Comparison of ENCODE assay signal across 8 mouse cellular contexts in genomic region chrX:81071746-81072640, GRCm38 (mm10). TPM values are rescaled to one million over a fixed set of nuclear protein-coding genes. Genes with fewer than 3 reads are reported as not detected.
DNase-seq lines count a peak whose midpoint lies in the region; ATAC-seq and TF ChIP-seq lines count a peak whose summit lies in the region.

No protein-coding gene starts in this region.

- no peak for TF ChIP-seq CTCF in kidney, postnatal 0 days (IDR thresholded peaks at IDR 0.05; ENCODE audit: low read depth)
- TF ChIP-seq CTCF in liver, postnatal 0 days (IDR thresholded peaks at IDR 0.05; ENCODE audit: low read depth), result no peak

- peak overlapping the region; percentile 66 for H3K4me2 ChIP-seq in kidney, postnatal 0 days (ENCODE audit: low read length)
- peak overlapping the region; percentile 64 for H3K4me2 ChIP-seq in heart, embryonic 14.5 days (ENCODE audit: low read length)
- no peak overlapping the region for H3K4me2 ChIP-seq in liver, postnatal 0 days (ENCODE audit: low read depth, low read length)

- H3K9ac ChIP-seq in kidney, postnatal 0 days (ENCODE audit: low read depth, low read length), result peak overlapping the region; percentile 27; the same call in 1 of the 2 replicates
- peak overlapping the region; percentile 76 for H3K9ac ChIP-seq in heart, embryonic 14.5 days (ENCODE audit: low read length)
- no peak overlapping the region for H3K9ac ChIP-seq in liver, postnatal 0 days (replicated peaks)

- H3K4me1 ChIP-seq in kidney, postnatal 0 days (replicated peaks; ENCODE audit: insufficient read depth, low read length), result no peaks in the 10 kb centered on the region
- no peaks in the 10 kb centered on the region for H3K4me1 ChIP-seq in brown adipose tissue, adult 24 weeks (ENCODE audit: control insufficient read depth, insufficient read depth, insufficient read length, low read length)
- H3K4me1 ChIP-seq in heart, embryonic 14.5 days (ENCODE audit: control insufficient read depth in 2 of 2, insufficient read depth in 2 of 2, low read length in 2 of 2), result no peaks in the 10 kb centered on the region; a peak in 1 of 4 replicates
- H3K4me1 ChIP-seq in liver, postnatal 0 days (ENCODE audit: insufficient read depth), result 0 out of 2 replicates have a peak, but pooled peaks cover 2% of the 10 kb centered on the region

- H3K27me3 ChIP-seq in kidney, postnatal 0 days (ENCODE audit: insufficient read depth, low read length), result no peaks in the 10 kb centered on the region
- no peaks in the 10 kb centered on the region for H3K27me3 ChIP-seq in heart, embryonic 14.5 days (ENCODE audit: control insufficient read depth, insufficient read depth, low read length)
- peaks cover 3% of the 10 kb centered on the region; the same call in 1 of the 2 replicates for H3K27me3 ChIP-seq in liver, postnatal 0 days (ENCODE audit: insufficient read depth, low read length)

- no peaks in the 10 kb centered on the region for H3K36me3 ChIP-seq in kidney, postnatal 0 days (ENCODE audit: insufficient read depth, low read length)
- no peaks in the 10 kb centered on the region for H3K36me3 ChIP-seq in heart, embryonic 14.5 days (ENCODE audit: control insufficient read depth, insufficient read depth, low read length)
- no peaks in the 10 kb centered on the region for H3K36me3 ChIP-seq in liver, postnatal 0 days (replicated peaks; ENCODE audit: insufficient read depth, low read length)

- DNase-seq in kidney, postnatal 0 days (ENCODE audit: low spot score), result peak; percentile 61
- no peak for DNase-seq in kidney, postnatal 36 days
- no peak for DNase-seq in liver, postnatal 0 days
- no peak for DNase-seq in urinary bladder, adult 18-20 months (ENCODE audit: low spot score in 2 of 2)
- DNase-seq in cerebellum, postnatal 36 days, result no peak
- no peak for DNase-seq in layer of hippocampus, adult 18-20 months (ENCODE audit: low spot score in 2 of 2)

- no peaks in the 10 kb centered on the region for H3K9me3 ChIP-seq in kidney, postnatal 0 days (replicated peaks; ENCODE audit: low read length)
- no peaks in the 10 kb centered on the region for H3K9me3 ChIP-seq in heart, embryonic 14.5 days (ENCODE audit: control insufficient read depth, low read length)
- H3K9me3 ChIP-seq in liver, postnatal 0 days (ENCODE audit: low read length), result no peaks in the 10 kb centered on the region

- ATAC-seq in kidney, postnatal 0 days (replicated peaks; ENCODE audit: low FRiP score, low read depth), result no peak
- ATAC-seq in heart, embryonic 14.5 days (ENCODE audit: insufficient number of reproducible peaks, insufficient read depth, low FRiP score, low read depth), result no peak
- no peak for ATAC-seq in liver, postnatal 0 days

- H3K27ac ChIP-seq in kidney, postnatal 0 days, result 0 out of 2 replicates have a peak overlapping the region, but pooled peaks have one; percentile 57
- peak overlapping the region; percentile 37; the same call in 1 of the 2 replicates for H3K27ac ChIP-seq in brown adipose tissue, adult 24 weeks (replicated peaks; ENCODE audit: low read depth, low read length)
- peak overlapping the region; percentile 67 to 90 for H3K27ac ChIP-seq in heart, embryonic 14.5 days (replicated peaks in 1 of 2; ENCODE audit: control insufficient read depth in 1 of 2, insufficient read depth in 1 of 2, low read depth in 2 of 2, low read length in 2 of 2)
- H3K27ac ChIP-seq in liver, postnatal 0 days (ENCODE audit: low read depth), result no peak overlapping the region

- no peak for TF ChIP-seq EP300 in liver, postnatal 0 days (IDR thresholded peaks at IDR 0.05; ENCODE audit: low read depth)

- WGBS in kidney, postnatal 0 days, result 19% methylated on average over 13 of the region's 14 CpGs
- WGBS in heart, embryonic 14.5 days, result 8% methylated on average over 14 of the region's 14 CpGs
- 8% methylated on average over 11 of the region's 14 CpGs for WGBS in liver, postnatal 0 days (ENCODE audit: insufficient replicate concordance)

- peak overlapping the region; percentile 58 for H3K4me3 ChIP-seq in kidney, postnatal 0 days (replicated peaks; ENCODE audit: low read depth, low read length)
- H3K4me3 ChIP-seq in brown adipose tissue, adult 24 weeks (ENCODE audit: insufficient read depth, low read depth, low read length), result peak overlapping the region; percentile 56
- peak overlapping the region; percentile 58 to 72 for H3K4me3 ChIP-seq in heart, embryonic 14.5 days (ENCODE audit: control insufficient read depth in 1 of 2, insufficient read depth in 1 of 2, low read depth in 1 of 2, low read length in 2 of 2)
- H3K4me3 ChIP-seq in liver, postnatal 0 days (ENCODE audit: low read depth, low read length), result peak overlapping the region; percentile 42; the same call in 1 of the 2 replicates

RNA-seq across cellular contexts. Expression of gene Tmem47, which starts 1.5 kb away (rescaled TPM):
- polyA plus RNA-seq in kidney, postnatal 0 days (2015; fragmentation: Nextera tagmentation; extraction: Ambion mirVana), result 12.1 and 12.8 TPM in 2 replicates
- 2.3 and 2.5 TPM in 2 replicates for polyA plus RNA-seq in brown adipose tissue, adult 24 weeks (2012; ENCODE audit: insufficient read depth, insufficient read length, missing spikeins)
- 29.9 and 33.7 TPM in 2 replicates for polyA plus RNA-seq in heart, embryonic 14.5 days (2014; fragmentation: Nextera tagmentation; extraction: Ambion mirVana)
- polyA plus RNA-seq in liver, postnatal 0 days (2015; fragmentation: Nextera tagmentation; extraction: Ambion mirVana), result 1.7 and 2.0 TPM in 2 replicates
- 10 to 100 TPM; 91.1 to 94.6 TPM for total RNA-seq in layer of hippocampus, adult 18-20 months (2021)
